17 mouse cellular contexts compared by ENCODE assay signal in genomic region chr5:3373170-3373569, GRCm38 (mm10).
"Had no signal": no experiment of that assay in that cellular context is flagged by ENCODE, and none has a peak within 500 bp of the region (broad histone marks: within the 10 kb centered on the region; RNA-seq: fewer than 3 reads in every experiment).

No protein-coding gene starts in this region.

- H3K4me3 ChIP-seq: layer of hippocampus, adult 2 months; left cerebral cortex, adult 2 months; liver, embryonic 13.5 days; midbrain, embryonic 12.5 days; midbrain, embryonic 15.5 days; stomach, embryonic 15.5 days had no signal

- H3K27me3 ChIP-seq: liver, embryonic 13.5 days; midbrain, embryonic 12.5 days; midbrain, embryonic 15.5 days; stomach, embryonic 15.5 days had no signal

- DNase-seq: kidney, adult 18-20 months; kidney, adult 9 months; kidney, postnatal 25 days; layer of hippocampus, adult 9-11 months; liver, embryonic 13.5 days; lung, adult 2 months; right cerebral cortex, adult 18-20 months; right cerebral cortex, postnatal 14 days; spleen, adult 18-20 months; thymus, postnatal 25 days had no signal

- H3K4me2 ChIP-seq: liver, embryonic 13.5 days; midbrain, embryonic 12.5 days; midbrain, embryonic 15.5 days; stomach, embryonic 15.5 days had no signal

- H3K4me1 ChIP-seq: midbrain, embryonic 12.5 days; midbrain, embryonic 15.5 days; stomach, embryonic 15.5 days had no signal

- H3K27ac ChIP-seq: kidney, postnatal 0 days; layer of hippocampus, adult 2 months; left cerebral cortex, adult 2 months; liver, embryonic 13.5 days; macrophage; midbrain, embryonic 12.5 days; midbrain, embryonic 15.5 days; stomach, embryonic 15.5 days had no signal

- H3K9me3 ChIP-seq: liver, embryonic 13.5 days; midbrain, embryonic 12.5 days; midbrain, embryonic 15.5 days; stomach, embryonic 15.5 days had no signal

- ATAC-seq: midbrain, embryonic 15.5 days had no signal

- H3K36me3 ChIP-seq: liver, embryonic 13.5 days; midbrain, embryonic 12.5 days; midbrain, embryonic 15.5 days; stomach, embryonic 15.5 days had no signal

- H3K9ac ChIP-seq: liver, embryonic 13.5 days; midbrain, embryonic 12.5 days; midbrain, embryonic 15.5 days; stomach, embryonic 15.5 days had no signal
